Mouse (Mus musculus): ENCODE results near the gene Adcyap1r1. TPM values are rescaled to one million over a fixed set of nuclear protein-coding genes. Genes with fewer than 3 reads are reported as not detected.

Adcyap1r1 gene
- total and polyA plus RNA-seq, 2 experiments from 2014 or later: 72.2 to 236 TPM

- Histone ChIP-seq H3K9ac (replicated peaks; ENCODE audit: low read length) (no peak overlapping the region), H3K4me3 (ENCODE audit: low read length) (no peak overlapping the region), H3K27me3 (ENCODE audit: insufficient read depth, low read length) (no peaks in the 10 kb centered on the region), H3K36me3 (ENCODE audit: insufficient read depth, low read length) (peaks cover 30% of the 10 kb centered on the region), H3K9me3 (ENCODE audit: low read length) (no peaks in the 10 kb centered on the region), H3K4me2 (ENCODE audit: low read depth, low read length) (no peak overlapping the region), H3K4me1 (ENCODE audit: insufficient read depth, low read length) (peaks cover 6% of the 10 kb centered on the region; the same call in 1 of the 2 replicates), H3K27ac (no peak overlapping the region)
- 70% methylated on average over 4 of the region's 4 CpGs for WGBS
- no peak for DNase-seq (ENCODE audit: low spot score)
- ATAC-seq: no peak
- TF ChIP-seq CTCF (IDR thresholded peaks at IDR 0.05; ENCODE audit: low read depth): no peak
Measured at GRCm38 (mm10) chr6:55485216-55485615, 33.4 kb downstream of the Adcyap1r1 start.

GRCm38 (mm10) chr6:55487726-55488125 is 35.9 kb downstream of the Adcyap1r1 start:
- Histone ChIP-seq H3K36me3 (ENCODE audit: insufficient read depth, low read length) (peaks cover 39% of the 10 kb centered on the region), H3K27ac (no peak overlapping the region), H3K4me3 (ENCODE audit: low read length) (no peak overlapping the region), H3K27me3 (ENCODE audit: insufficient read depth, low read length) (no peaks in the 10 kb centered on the region), H3K4me1 (ENCODE audit: insufficient read depth, low read length) (peaks cover 6% of the 10 kb centered on the region; the same call in 1 of the 2 replicates), H3K9me3 (ENCODE audit: low read length) (no peaks in the 10 kb centered on the region), H3K9ac (replicated peaks; ENCODE audit: low read length) (no peak overlapping the region), H3K4me2 (ENCODE audit: low read depth, low read length) (no peak overlapping the region)
- ATAC-seq (no peak), DNase-seq (ENCODE audit: low spot score) (no peak)
- no peak for TF ChIP-seq CTCF (IDR thresholded peaks at IDR 0.05; ENCODE audit: low read depth)
- WGBS: 49% methylated on average over 6 of the region's 6 CpGs

GRCm38 (mm10) chr6:55496201-55496600 is 44.4 kb downstream of the Adcyap1r1 start:
- no peak for TF ChIP-seq CTCF (IDR thresholded peaks at IDR 0.05; ENCODE audit: low read depth)
- Histone ChIP-seq H3K4me2 (ENCODE audit: low read depth, low read length) (no peak overlapping the region), H3K9me3 (ENCODE audit: low read length) (no peaks in the 10 kb centered on the region), H3K4me3 (ENCODE audit: low read length) (no peak overlapping the region), H3K27ac (no peak overlapping the region), H3K27me3 (ENCODE audit: insufficient read depth, low read length) (no peaks in the 10 kb centered on the region), H3K36me3 (ENCODE audit: insufficient read depth, low read length) (peaks cover 31% of the 10 kb centered on the region; the same call in 1 of the 2 replicates), H3K9ac (replicated peaks; ENCODE audit: low read length) (no peak overlapping the region), H3K4me1 (ENCODE audit: insufficient read depth, low read length) (no peaks in the 10 kb centered on the region)
- ATAC-seq (no peak), DNase-seq (ENCODE audit: low spot score) (no peak)
- 83% methylated on average over 4 of the region's 4 CpGs for WGBS

- no peaks in the 10 kb centered on the region for H3K27me3 ChIP-seq (ENCODE audit: insufficient read depth, low read length)
- H3K9me3 ChIP-seq (ENCODE audit: low read length): no peaks in the 10 kb centered on the region
- H3K27ac ChIP-seq: no peak overlapping the region
- ATAC-seq: no peak
- peaks cover 30% of the 10 kb centered on the region; the same call in 1 of the 2 replicates for H3K36me3 ChIP-seq (ENCODE audit: insufficient read depth, low read length)
- no peak overlapping the region for H3K4me2 ChIP-seq (ENCODE audit: low read depth, low read length)
- no peak for TF ChIP-seq CTCF (IDR thresholded peaks at IDR 0.05; ENCODE audit: low read depth)
- H3K4me1 ChIP-seq (ENCODE audit: insufficient read depth, low read length): no peaks in the 10 kb centered on the region
- H3K9ac ChIP-seq (replicated peaks; ENCODE audit: low read length): no peak overlapping the region
- no peak overlapping the region for H3K4me3 ChIP-seq (ENCODE audit: low read length)
- no peak for DNase-seq (ENCODE audit: low spot score)
Measured at GRCm38 (mm10) chr6:55498753-55499152, 47.0 kb downstream of the Adcyap1r1 start.

DNA sequence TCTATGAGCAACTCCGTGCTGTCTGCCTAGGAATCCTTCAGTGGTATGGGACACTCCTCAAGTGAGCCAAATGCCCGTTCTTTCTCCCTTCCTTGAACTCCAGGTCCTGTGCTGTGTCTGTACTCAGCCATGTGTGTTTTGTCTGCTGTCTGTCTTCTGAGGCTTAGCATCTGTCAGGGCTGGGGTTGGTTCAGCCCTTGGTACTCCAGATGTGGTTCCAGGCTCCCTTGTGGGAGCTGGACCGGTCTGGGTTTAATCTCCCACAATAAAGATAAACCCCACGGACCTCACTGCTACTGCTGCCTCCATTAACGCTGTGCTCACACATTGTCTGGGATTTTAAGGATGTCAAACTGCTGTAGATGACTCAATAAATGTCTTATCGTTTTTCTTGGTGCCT is 49.3 kb downstream of the Adcyap1r1 start:
- H3K4me2 ChIP-seq (ENCODE audit: low read depth, low read length): no peak overlapping the region
- ATAC-seq (no peak), DNase-seq (ENCODE audit: low spot score) (no peak)
- 72% methylated on average over 6 of the region's 6 CpGs for WGBS
- no peaks in the 10 kb centered on the region for H3K4me1 ChIP-seq (ENCODE audit: insufficient read depth, low read length)
- H3K36me3 ChIP-seq (ENCODE audit: insufficient read depth, low read length): peaks cover 13% of the 10 kb centered on the region; the same call in 1 of the 2 replicates
- no peak overlapping the region for H3K4me3 ChIP-seq (ENCODE audit: low read length)
- no peak overlapping the region for H3K27ac ChIP-seq
- no peak overlapping the region for H3K9ac ChIP-seq (replicated peaks; ENCODE audit: low read length)
- no peaks in the 10 kb centered on the region for H3K9me3 ChIP-seq (ENCODE audit: low read length)
- no peaks in the 10 kb centered on the region for H3K27me3 ChIP-seq (ENCODE audit: insufficient read depth, low read length)
- TF ChIP-seq CTCF (IDR thresholded peaks at IDR 0.05; ENCODE audit: low read depth): no peak

- H3K27me3 ChIP-seq (ENCODE audit: insufficient read depth, low read length): no peaks in the 10 kb centered on the region
- no peak for TF ChIP-seq CTCF (IDR thresholded peaks at IDR 0.05; ENCODE audit: low read depth)
Measured at GRCm38 (mm10) chr6:55502309-55502708, 50.5 kb downstream of the Adcyap1r1 start.

DNA sequence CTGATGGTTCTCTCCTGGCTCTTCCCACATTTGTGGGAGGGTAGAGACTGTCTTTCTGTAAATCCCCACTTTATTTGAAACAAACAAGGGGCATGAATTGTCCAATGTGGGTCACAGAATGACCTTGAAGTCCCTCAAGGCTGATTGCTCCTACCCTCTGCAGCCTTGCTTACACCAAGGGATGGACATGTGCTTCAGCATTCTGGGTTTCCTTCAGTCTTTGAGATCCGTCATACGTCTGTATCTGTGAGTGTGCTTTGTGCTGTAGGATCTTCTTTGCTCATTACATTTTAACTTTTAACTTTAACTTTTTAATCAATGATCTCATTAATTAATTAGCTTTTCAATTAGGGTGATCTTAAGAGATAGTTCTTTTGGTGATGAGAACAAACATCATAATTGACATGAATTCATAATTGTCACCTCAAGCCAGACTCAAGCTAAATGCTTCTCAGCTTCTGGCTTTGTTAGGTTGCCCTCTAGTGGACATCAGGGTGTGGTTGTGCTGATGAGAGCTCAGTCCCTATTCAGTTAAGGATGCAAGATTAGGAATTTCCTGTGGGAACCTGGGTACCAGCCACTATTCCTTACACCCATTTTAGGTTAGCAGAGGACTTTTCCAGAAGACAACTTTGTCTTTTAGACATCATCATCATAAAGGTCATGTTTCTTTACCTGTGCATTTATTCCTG is 53.2 kb downstream of the Adcyap1r1 start:
- Histone ChIP-seq H3K9me3 (ENCODE audit: low read length) (no peaks in the 10 kb centered on the region), H3K9ac (replicated peaks; ENCODE audit: low read length) (no peak overlapping the region), H3K27ac (no peak overlapping the region), H3K4me2 (ENCODE audit: low read depth, low read length) (no peak overlapping the region), H3K36me3 (ENCODE audit: insufficient read depth, low read length) (no peaks in the 10 kb centered on the region), H3K4me1 (ENCODE audit: insufficient read depth, low read length) (no peaks in the 10 kb centered on the region), H3K4me3 (ENCODE audit: low read length) (no peak overlapping the region), H3K27me3 (ENCODE audit: insufficient read depth, low read length) (no peaks in the 10 kb centered on the region)
- peak; percentile 87 for DNase-seq (ENCODE audit: low spot score)
- WGBS: 81% methylated on average over 2 of the region's 2 CpGs
- TF ChIP-seq CTCF (IDR thresholded peaks at IDR 0.05; ENCODE audit: low read depth): peak; percentile 93
- ATAC-seq: peak; percentile 75

More at GRCm38 (mm10) chr6:55502309-55502708, 50.5 kb downstream of the Adcyap1r1 start:
- Histone ChIP-seq H3K9ac (replicated peaks; ENCODE audit: low read length) (no peak overlapping the region), H3K4me2 (ENCODE audit: low read depth, low read length) (no peak overlapping the region), H3K36me3 (ENCODE audit: insufficient read depth, low read length) (peaks cover 6% of the 10 kb centered on the region; the same call in 1 of the 2 replicates), H3K27ac (no peak overlapping the region), H3K4me3 (ENCODE audit: low read length) (no peak overlapping the region), H3K9me3 (ENCODE audit: low read length) (no peaks in the 10 kb centered on the region), H3K4me1 (ENCODE audit: insufficient read depth, low read length) (no peaks in the 10 kb centered on the region)
- ATAC-seq (no peak), DNase-seq (ENCODE audit: low spot score) (peak; percentile 39)
- 54% methylated on average over 7 of the region's 7 CpGs for WGBS
